Mouse (Mus musculus) limb, embryonic 15.5 days (tissue): ENCODE data around the gene Ifngr2. TPM values are rescaled to one million over a fixed set of nuclear protein-coding genes. Genes with fewer than 3 reads are reported as not detected.

ENCODE experiments used
- microRNA-seq: library from miRNA; unstranded; fragments of <30 nt; microRNA quantifications from one replicate; pipeline ENCODE4, GENCODE M21; 2016
- polyA plus RNA-seq: library from polyadenylated mRNA; unstranded; fragments of >200 nt; fragmentation: Nextera tagmentation; extraction: Ambion mirVana; gene quantifications from 2 replicates; pipeline ENCODE4 v1.2.1, GENCODE M21; 2015

Ifngr2 gene
- polyA plus RNA-seq, 1 experiment from 2014 or later = 56.6 TPM

Small RNA genes within 50 kb of the gene (microRNA-seq; reads per million reads assigned to microRNA genes)
- gene Mir6367 = not detected

Other genes with a start within 250 kb of the Ifngr2 start
- 59.4 and 70.0 TPM in 2 replicates for gene Ifnar2, start 174.3 kb upstream of the Ifngr2 start, polyA plus RNA-seq
- gene Gm21970, start 155.4 kb upstream of the Ifngr2 start, polyA plus RNA-seq = 0.66 TPM in 1 of 2 replicates, not detected in the other
- 29.5 and 33.2 TPM in 2 replicates for gene Il10rb, start 140.9 kb upstream of the Ifngr2 start, polyA plus RNA-seq
- 54.2 and 55.0 TPM in 2 replicates for gene Ifnar1, start 61.8 kb upstream of the Ifngr2 start, polyA plus RNA-seq
- 53.6 and 54.3 TPM in 2 replicates for gene Tmem50b, start 50.7 kb downstream of the Ifngr2 start, polyA plus RNA-seq
- 3.1 and 3.8 TPM in 2 replicates for gene Dnajc28, start 72.0 kb downstream of the Ifngr2 start, polyA plus RNA-seq
- 99.0 and 102 TPM in 2 replicates for gene Gart, start 99.9 kb downstream of the Ifngr2 start, polyA plus RNA-seq
- 110 and 121 TPM in 2 replicates for gene Son, start 100.4 kb downstream of the Ifngr2 start, polyA plus RNA-seq
- gene Donson, start 141.7 kb downstream of the Ifngr2 start, polyA plus RNA-seq = 17.3 and 19.0 TPM in 2 replicates
- 61.5 and 65.9 TPM in 2 replicates for gene Cryzl1, start 181.9 kb downstream of the Ifngr2 start, polyA plus RNA-seq
- gene Itsn1, start 182.2 kb downstream of the Ifngr2 start, polyA plus RNA-seq = 22.7 and 23.8 TPM in 2 replicates